Mouse (Mus musculus): ENCODE measurements around the gene Gng7. TPM values are rescaled to one million over a fixed set of nuclear protein-coding genes. Genes with fewer than 3 reads are reported as not detected.
A peak's percentile ranks its signal among the peaks of the same experiment; 100 is the strongest.

The Gng7 gene
- total and polyA plus RNA-seq, 3 experiments: 0.24 to 0.47 TPM; not detected in 1

- TF ChIP-seq NELFE (IDR thresholded peaks at IDR 0.05; ENCODE audit: low read depth, low read length) (no peak), MYC (IDR thresholded peaks at IDR 0.05; ENCODE audit: low read depth, low read length) (no peak), RAD21 (IDR thresholded peaks at IDR 0.05; ENCODE audit: low read depth, low read length) (no peak), USF2 (conservative IDR thresholded peaks at IDR 0.05; ENCODE audit: low read depth, low read length) (no peak), KAT2A (IDR thresholded peaks at IDR 0.05; ENCODE audit: insufficient replicate concordance, low read length) (no peak), CHD1 (IDR thresholded peaks at IDR 0.05; ENCODE audit: low read depth, low read length) (no peak), IRF4 (IDR thresholded peaks at IDR 0.05; ENCODE audit: low read depth, low read length) (peak; percentile 75; the same call in 1 of the 2 replicates), POLR2AphosphoS2 (IDR thresholded peaks at IDR 0.05; ENCODE audit: low read depth, low read length) (no peak), RCOR1 (conservative IDR thresholded peaks at IDR 0.05; ENCODE audit: low read depth, low read length) (peak; percentile 30; the same call in 1 of the 2 replicates), TCF12 (IDR thresholded peaks at IDR 0.05; ENCODE audit: low read depth, low read length) (peak; percentile 98), PAX5 (IDR thresholded peaks at IDR 0.05; ENCODE audit: low read length) (no peak), SIN3A (IDR thresholded peaks at IDR 0.05; ENCODE audit: low read length) (no peak; the same call in 1 of the 2 replicates), ETS1 (conservative IDR thresholded peaks at IDR 0.05; ENCODE audit: low read depth, low read length) (peak; percentile 86), JUND (conservative IDR thresholded peaks at IDR 0.05; ENCODE audit: low read depth, low read length) (no peak), CHD2 (IDR thresholded peaks at IDR 0.05; ENCODE audit: low read length) (peak; percentile 84), EP300 (IDR thresholded peaks at IDR 0.05; ENCODE audit: low read length) (peak; percentile 88), MXI1 (IDR thresholded peaks at IDR 0.05; ENCODE audit: low read depth, low read length) (0 out of 2 replicates have a peak, but pooled peaks have one; percentile 12), E2F4 (IDR thresholded peaks at IDR 0.05; ENCODE audit: insufficient replicate concordance, low read depth, low read length) (no peak), TBP (conservative IDR thresholded peaks at IDR 0.05; ENCODE audit: low read depth, low read length) (no peak), UBTF (IDR thresholded peaks at IDR 0.05; ENCODE audit: low read depth, low read length) (no peak), USF1 (IDR thresholded peaks at IDR 0.05; ENCODE audit: low read depth, low read length) (no peak), HCFC1 (IDR thresholded peaks at IDR 0.05; ENCODE audit: low read depth, low read length) (no peak), JUN (IDR thresholded peaks at IDR 0.05; ENCODE audit: insufficient read depth, low read depth, low read length) (peak; percentile 18; the same call in 1 of the 2 replicates), GABPA (IDR thresholded peaks at IDR 0.05; ENCODE audit: insufficient replicate concordance, low read depth, low read length) (no peak), MEF2A (IDR thresholded peaks at IDR 0.05; ENCODE audit: borderline replicate concordance, low read depth, low read length) (peak; percentile 34; the same call in 1 of the 2 replicates), NRF1 (IDR thresholded peaks at IDR 0.05; ENCODE audit: low read depth, low read length) (no peak), BHLHE40 (IDR thresholded peaks at IDR 0.05; ENCODE audit: low read depth, low read length) (peak; percentile 79), ZC3H11A (IDR thresholded peaks at IDR 0.05; ENCODE audit: low read depth, low read length) (no peak), ZKSCAN1 (IDR thresholded peaks at IDR 0.05; ENCODE audit: borderline replicate concordance, low read depth, low read length) (no peak), SMC3 (IDR thresholded peaks at IDR 0.05; ENCODE audit: low read depth, low read length) (no peak; the same call in 1 of the 2 replicates), ZNF384 (IDR thresholded peaks at IDR 0.05; ENCODE audit: low read depth, low read length) (peak; percentile 60), MAFK (IDR thresholded peaks at IDR 0.05; ENCODE audit: insufficient replicate concordance, low read length) (no peak), ZMIZ1 (IDR thresholded peaks at IDR 0.05; ENCODE audit: low read depth, low read length) (no peak), MAZ (IDR thresholded peaks at IDR 0.05; ENCODE audit: low read depth, low read length) (peak; percentile 69; the same call in 1 of the 2 replicates), POLR2A (IDR thresholded peaks at IDR 0.05; ENCODE audit: low read depth, low read length) (no peak), MAX (IDR thresholded peaks at IDR 0.05; ENCODE audit: low read length) (peak; percentile 29; the same call in 1 of the 2 replicates), CTCF (conservative IDR thresholded peaks at IDR 0.05 in 1 of 2, IDR thresholded peaks at IDR 0.05 in 1 of 2; ENCODE audit: low read depth in 2 of 2, low read length in 2 of 2) (no peak), ELF1 (IDR thresholded peaks at IDR 0.05; ENCODE audit: low read depth, low read length) (no peak)
- H3K36me3 ChIP-seq (replicated peaks in 1 of 2; ENCODE audit: control insufficient read depth in 1 of 2, insufficient read depth in 1 of 2, low read length in 1 of 2): no peaks in the 10 kb centered on the region
- H3K4me2 ChIP-seq (ENCODE audit: insufficient read depth, low read depth, poor library complexity, severe bottlenecking): no peak overlapping the region
- no peaks in the 10 kb centered on the region for H3K79me2 ChIP-seq (replicated peaks; ENCODE audit: control insufficient read depth, extremely low read depth, insufficient read depth, poor library complexity, severe bottlenecking)
- peaks cover 3% of the 10 kb centered on the region for H3K9me3 ChIP-seq (replicated peaks; ENCODE audit: low read length)
- no peak overlapping the region for H3K27ac ChIP-seq (ENCODE audit: insufficient read depth, low read depth)
- peaks cover 21 to 67% of the 10 kb centered on the region in 2 experiments for H3K4me1 ChIP-seq (ENCODE audit: control insufficient read depth in 1 of 2, insufficient read depth in 2 of 2)
- peaks cover 38% of the 10 kb centered on the region for H3K27me3 ChIP-seq (replicated peaks)
- in situ Hi-C loops (cut with MboI; ENCODE audit: low pct_ligation_motif_present, low pct_unique_long_range_greater_than_20kb, low sequenced_read_pairs) (loop anchor here (5.0 to 10.0 kb wide), 3 partner anchors 63 to 186 kb away; partner anchors contain the start of gene Amh), dilution Hi-C loops (cut with MboI; ENCODE audit: extremely low pct_ligation_motif_present, extremely low pct_unique_long_range_greater_than_20kb, low sequenced_read_pairs) (no loop called here)
- H3K4me3 ChIP-seq (replicated peaks in 1 of 3; ENCODE audit: low read depth in 2 of 3, low read length in 2 of 3, poor library complexity in 1 of 3): no peak overlapping the region
- no peak overlapping the region for H3K9ac ChIP-seq (ENCODE audit: insufficient read depth, low read depth)
- peak; percentile 73 for DNase-seq (ENCODE audit: extremely low read depth)
These were observed 24.3 kb downstream of the Gng7 start for GRCm38 (mm10) chr10:80990406-80990805.

Data from CH12.LX (cell line).